Mouse (Mus musculus) kidney, adult 18-20 months (tissue): ENCODE results near the gene Slc26a8.
A peak's percentile ranks its signal among the peaks of the same experiment; 100 is the strongest.

Source experiments
- DNase-seq: peaks from one replicate; pipeline ENCODE4 v3.0.0; 2021

Gene Slc26a8

GRCm38 (mm10) chr17:28698245-28698644 lies 8.2 kb upstream of the Slc26a8 start:
- DNase-seq: no peak

- DNase-seq: no peak
Measured at GRCm38 (mm10) chr17:28697290-28698195, 7.5 kb upstream of the Slc26a8 start.

- DNase-seq: peak; percentile 47
Measured at GRCm38 (mm10) chr17:28696641-28697040, 6.6 kb upstream of the Slc26a8 start.

- DNase-seq: no peak
Measured at GRCm38 (mm10) chr17:28694832-28695231, 4.8 kb upstream of the Slc26a8 start.

- DNase-seq: no peak
Measured at GRCm38 (mm10) chr17:28694078-28694477, 4.0 kb upstream of the Slc26a8 start.

- DNase-seq: no peak
Measured at GRCm38 (mm10) chr17:28693086-28693485, 3.1 kb upstream of the Slc26a8 start.

- DNase-seq: peak; percentile 59
Measured at GRCm38 (mm10) chr17:28692341-28692710, 2.3 kb upstream of the Slc26a8 start.

GRCm38 (mm10) chr17:28691687-28692340 lies 1.8 kb upstream of the Slc26a8 start:
- DNase-seq: peak; percentile 76

GRCm38 (mm10) chr17:28690776-28691686 lies 998 bp upstream of the Slc26a8 start, which contains the start of gene Mapk14:
TSS of gene Mapk14 (plus strand) at chr17:28691329.
- DNase-seq: peak; percentile 99

GRCm38 (mm10) chr17:28687354-28687753 lies 2.7 kb downstream of the Slc26a8 start:
- DNase-seq: no peak

GRCm38 (mm10) chr17:28684631-28685030 lies 5.4 kb downstream of the Slc26a8 start:
- no peak for DNase-seq

- DNase-seq: peak; percentile 57
Measured at GRCm38 (mm10) chr17:28683601-28684000, 6.4 kb downstream of the Slc26a8 start.

- peak; percentile 57 for DNase-seq
Measured at GRCm38 (mm10) chr17:28682311-28683084, 7.5 kb downstream of the Slc26a8 start.

GRCm38 (mm10) chr17:28659564-28659963 lies 30.5 kb downstream of the Slc26a8 start:
- no peak for DNase-seq

GRCm38 (mm10) chr17:28657936-28658335 lies 32.1 kb downstream of the Slc26a8 start:
- DNase-seq: no peak

GRCm38 (mm10) chr17:28650268-28650667 lies 39.8 kb downstream of the Slc26a8 start:
- no peak for DNase-seq

GRCm38 (mm10) chr17:28648607-28649370 lies 41.2 kb downstream of the Slc26a8 start:
- peak; percentile 51 for DNase-seq

- DNase-seq: no peak
Measured at GRCm38 (mm10) chr17:28646221-28646620, 43.8 kb downstream of the Slc26a8 start.

- no peak for DNase-seq
Measured at GRCm38 (mm10) chr17:28644112-28644511, 45.9 kb downstream of the Slc26a8 start.

GRCm38 (mm10) chr17:28643697-28644096 lies 46.3 kb downstream of the Slc26a8 start:
- DNase-seq: no peak

- DNase-seq: no peak
Measured at GRCm38 (mm10) chr17:28640113-28640512, 49.9 kb downstream of the Slc26a8 start.
